Mouse (Mus musculus) lung, postnatal 0 days (tissue): ENCODE measurements at regions not wholly inside any gene's neighbourhood (a gene's known extent, or its start where the extent isn't known, plus 50 kb on each side); places are given as distances from the start of the nearest gene placed in this dataset.

Experiments
- CTCF ChIP-seq: IDR thresholded peaks from 2 replicates; pipeline ENCODE4 v1.5.1; 2016; ENCODE audit warnings: antibody characterized with exemption, mild to moderate bottlenecking
- EP300 ChIP-seq: IDR thresholded peaks from 2 replicates; pipeline ENCODE4 v1.6.1; 2016; ENCODE audit warnings: antibody characterized with exemption, mild to moderate bottlenecking, control low read depth

GRCm38 (mm10) chr6:147773904-147774303 is 273.2 kb upstream of the Far2 start:
- TF ChIP-seq CTCF (no peak), EP300 (no peak)
